Mouse (Mus musculus): ENCODE results near the gene Tab2. TPM values are rescaled to one million over a fixed set of nuclear protein-coding genes. Genes with fewer than 3 reads are reported as not detected.

The Tab2 gene
- polyA plus RNA-seq, 1 experiment, result 34.0 TPM

- no peak overlapping the region for H3K4me3 ChIP-seq
- no peak overlapping the region for H3K4me2 ChIP-seq (ENCODE audit: low read depth)
These were observed 88.4 kb downstream of the Tab2 start for GRCm38 (mm10) chr10:7867666-7868030.

GRCm38 (mm10) chr10:7866762-7867665 lies 89.0 kb downstream of the Tab2 start:
- H3K4me3 ChIP-seq, result no peak overlapping the region
- TF ChIP-seq E2F4 (IDR thresholded peaks at IDR 0.05; ENCODE audit: insufficient read depth) (no peak), REST (IDR thresholded peaks at IDR 0.05; ENCODE audit: insufficient read depth, insufficient read length) (no peak), USF1 (IDR thresholded peaks at IDR 0.05; ENCODE audit: low read depth) (no peak), TCF12 (IDR thresholded peaks at IDR 0.05; ENCODE audit: insufficient read depth, poor library complexity, severe bottlenecking) (no peak), SRF (IDR thresholded peaks at IDR 0.05; ENCODE audit: control insufficient read depth, insufficient read length, low read depth) (no peak)
- no peaks in the 10 kb centered on the region for H3K36me3 ChIP-seq (ENCODE audit: control insufficient read depth, insufficient read depth)
- H3K79me2 ChIP-seq (ENCODE audit: control insufficient read depth, insufficient read depth), result no peaks in the 10 kb centered on the region
- H3ac ChIP-seq (ENCODE audit: control insufficient read depth, insufficient read length), result no peak overlapping the region
- no peak overlapping the region for H3K4me2 ChIP-seq (ENCODE audit: low read depth)
- peaks cover 9% of the 10 kb centered on the region for H3K27me3 ChIP-seq (ENCODE audit: control insufficient read depth, insufficient read depth, insufficient read length)

More at GRCm38 (mm10) chr10:7867666-7868030, 88.4 kb downstream of the Tab2 start:
- TF ChIP-seq USF1 (IDR thresholded peaks at IDR 0.05; ENCODE audit: low read depth) (no peak), CEBPB (IDR thresholded peaks at IDR 0.05; ENCODE audit: insufficient read depth, poor library complexity, severe bottlenecking) (no peak), REST (IDR thresholded peaks at IDR 0.05; ENCODE audit: insufficient read depth, insufficient read length) (no peak), TCF3 (IDR thresholded peaks at IDR 0.05; ENCODE audit: insufficient read length, low read depth) (no peak), MYOD1 (IDR thresholded peaks at IDR 0.05; ENCODE audit: control insufficient read depth in 1 of 3, insufficient read length in 2 of 3, low read depth in 2 of 3) (no peak), POLR2AphosphoS2 (IDR thresholded peaks at IDR 0.05; ENCODE audit: insufficient read length, low read depth) (no peak), MYOG (IDR thresholded peaks at IDR 0.05; ENCODE audit: control insufficient read depth in 1 of 3, insufficient read depth in 1 of 3, insufficient read length in 2 of 3, low read depth in 2 of 3) (no peak), TCF12 (IDR thresholded peaks at IDR 0.05; ENCODE audit: insufficient read depth, poor library complexity, severe bottlenecking) (no peak), MAX (IDR thresholded peaks at IDR 0.05; ENCODE audit: low read depth) (no peak), E2F4 (IDR thresholded peaks at IDR 0.05; ENCODE audit: insufficient read depth) (no peak), SRF (IDR thresholded peaks at IDR 0.05; ENCODE audit: control insufficient read depth, insufficient read length, low read depth) (no peak), POLR2A (IDR thresholded peaks at IDR 0.05; ENCODE audit: insufficient read length, low read depth) (no peak)
- H3K27me3 ChIP-seq (ENCODE audit: control insufficient read depth, insufficient read depth, insufficient read length), result peaks cover 9% of the 10 kb centered on the region
- H3K79me2 ChIP-seq (ENCODE audit: control insufficient read depth, insufficient read depth), result no peaks in the 10 kb centered on the region
- H3K36me3 ChIP-seq (ENCODE audit: control insufficient read depth, insufficient read depth), result no peaks in the 10 kb centered on the region
- H3ac ChIP-seq (ENCODE audit: control insufficient read depth, insufficient read length), result no peak overlapping the region

- TF ChIP-seq SRF (IDR thresholded peaks at IDR 0.05; ENCODE audit: control insufficient read depth, insufficient read length, low read depth), result no peak
- no peak for TF ChIP-seq MYOD1 (IDR thresholded peaks at IDR 0.05; ENCODE audit: control insufficient read depth in 1 of 3, insufficient read length in 2 of 3, low read depth in 2 of 3)
- TF ChIP-seq POLR2A (IDR thresholded peaks at IDR 0.05; ENCODE audit: insufficient read length, low read depth), result no peak
- no peak for TF ChIP-seq CEBPB (IDR thresholded peaks at IDR 0.05; ENCODE audit: insufficient read depth, poor library complexity, severe bottlenecking)
- TF ChIP-seq MYOG (IDR thresholded peaks at IDR 0.05; ENCODE audit: control insufficient read depth in 1 of 3, insufficient read depth in 1 of 3, insufficient read length in 2 of 3, low read depth in 2 of 3), result no peak
- TF ChIP-seq E2F4 (IDR thresholded peaks at IDR 0.05; ENCODE audit: insufficient read depth), result no peak
- no peak for TF ChIP-seq TCF3 (IDR thresholded peaks at IDR 0.05; ENCODE audit: insufficient read length, low read depth)
- TF ChIP-seq POLR2AphosphoS2 (IDR thresholded peaks at IDR 0.05; ENCODE audit: insufficient read length, low read depth), result no peak
- no peak for TF ChIP-seq USF1 (IDR thresholded peaks at IDR 0.05; ENCODE audit: low read depth)
- no peak for TF ChIP-seq REST (IDR thresholded peaks at IDR 0.05; ENCODE audit: insufficient read depth, insufficient read length)
- no peak for TF ChIP-seq MAX (IDR thresholded peaks at IDR 0.05; ENCODE audit: low read depth)
- no peak for TF ChIP-seq TCF12 (IDR thresholded peaks at IDR 0.05; ENCODE audit: insufficient read depth, poor library complexity, severe bottlenecking)
- no peaks in the 10 kb centered on the region for H3K79me2 ChIP-seq (ENCODE audit: control insufficient read depth, insufficient read depth)
- H3K4me3 ChIP-seq, result no peak overlapping the region
- no peak overlapping the region for H3ac ChIP-seq (ENCODE audit: control insufficient read depth, insufficient read length)
- no peak overlapping the region for H3K4me2 ChIP-seq (ENCODE audit: low read depth)
- H3K36me3 ChIP-seq (ENCODE audit: control insufficient read depth, insufficient read depth), result no peaks in the 10 kb centered on the region
- H3K27me3 ChIP-seq (ENCODE audit: control insufficient read depth, insufficient read depth, insufficient read length), result peaks cover 9% of the 10 kb centered on the region
These were observed 91.2 kb downstream of the Tab2 start for GRCm38 (mm10) chr10:7864806-7865205.

GRCm38 (mm10) chr10:7864184-7864583 lies 91.8 kb downstream of the Tab2 start:
- Histone ChIP-seq H3K4me3 (no peak overlapping the region), H3K79me2 (ENCODE audit: control insufficient read depth, insufficient read depth) (no peaks in the 10 kb centered on the region), H3K4me2 (ENCODE audit: low read depth) (no peak overlapping the region), H3ac (ENCODE audit: control insufficient read depth, insufficient read length) (no peak overlapping the region), H3K36me3 (ENCODE audit: control insufficient read depth, insufficient read depth) (no peaks in the 10 kb centered on the region), H3K27me3 (ENCODE audit: control insufficient read depth, insufficient read depth, insufficient read length) (peaks cover 9% of the 10 kb centered on the region)
- TF ChIP-seq MYOG (IDR thresholded peaks at IDR 0.05; ENCODE audit: control insufficient read depth in 1 of 3, insufficient read depth in 1 of 3, insufficient read length in 2 of 3, low read depth in 2 of 3), result no peak
- TF ChIP-seq USF1 (IDR thresholded peaks at IDR 0.05; ENCODE audit: low read depth), result no peak
- no peak for TF ChIP-seq REST (IDR thresholded peaks at IDR 0.05; ENCODE audit: insufficient read depth, insufficient read length)
- TF ChIP-seq POLR2A (IDR thresholded peaks at IDR 0.05; ENCODE audit: insufficient read length, low read depth), result no peak
- TF ChIP-seq TCF12 (IDR thresholded peaks at IDR 0.05; ENCODE audit: insufficient read depth, poor library complexity, severe bottlenecking), result no peak
- TF ChIP-seq CEBPB (IDR thresholded peaks at IDR 0.05; ENCODE audit: insufficient read depth, poor library complexity, severe bottlenecking), result no peak
